Mouse (Mus musculus) spleen, postnatal 10 days (tissue): ENCODE measurements around the gene Ptdss2.
A peak's percentile ranks its signal among the peaks of the same experiment; 100 is the strongest.

Source experiments
- DNase-seq, 2 experiments: peaks; one replicate each; pipeline ENCODE4 v3.0.0; 2021 to 2022; ENCODE audit warnings: low spot score in 2 of 2

Ptdss2 gene

DNA sequence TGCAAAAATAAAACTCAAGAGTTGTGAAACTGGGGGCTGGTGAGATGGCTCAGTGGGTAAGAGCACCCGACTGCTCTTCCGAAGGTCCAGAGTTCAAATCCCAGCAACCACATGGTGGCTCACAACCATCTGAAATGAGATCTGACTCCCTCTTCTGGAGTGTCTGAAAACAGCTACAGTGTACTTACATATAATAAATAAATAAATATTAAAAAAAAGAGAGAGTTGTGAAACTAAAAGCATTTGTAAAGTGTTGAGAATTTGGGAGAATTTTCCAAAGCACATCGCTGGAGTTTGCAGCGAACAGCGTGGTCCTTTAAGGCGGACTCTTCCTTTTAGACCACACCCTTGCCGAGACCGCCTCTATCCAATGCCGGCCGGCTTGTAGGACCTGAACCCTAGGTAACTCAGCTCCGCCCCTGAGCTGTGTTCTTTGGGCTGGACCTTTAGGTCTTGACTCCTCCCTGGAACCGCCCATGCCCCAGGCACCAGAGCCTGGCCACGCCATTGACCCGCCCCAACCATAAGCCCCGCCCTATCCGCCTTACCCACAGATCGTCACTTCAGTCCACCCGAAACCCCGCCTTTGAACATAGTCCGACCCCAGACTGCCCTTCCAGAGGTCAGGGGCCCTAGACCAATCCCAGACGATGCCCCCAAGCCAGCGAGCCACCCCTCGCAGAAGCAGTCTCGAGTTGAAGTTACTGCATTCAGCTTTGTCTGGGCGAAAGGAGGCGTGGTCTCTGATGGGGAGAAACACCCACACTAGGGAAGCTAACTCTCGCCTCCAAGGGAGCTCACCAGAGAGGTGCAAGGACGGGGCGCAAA is 721 bp downstream of the Ptdss2 start:
- DNase-seq, result peak; percentile 96 to 98

- DNase-seq, result no peak
Measured at GRCm38 (mm10) chr7:141123517-141123856, 1.3 kb downstream of the Ptdss2 start.

DNA sequence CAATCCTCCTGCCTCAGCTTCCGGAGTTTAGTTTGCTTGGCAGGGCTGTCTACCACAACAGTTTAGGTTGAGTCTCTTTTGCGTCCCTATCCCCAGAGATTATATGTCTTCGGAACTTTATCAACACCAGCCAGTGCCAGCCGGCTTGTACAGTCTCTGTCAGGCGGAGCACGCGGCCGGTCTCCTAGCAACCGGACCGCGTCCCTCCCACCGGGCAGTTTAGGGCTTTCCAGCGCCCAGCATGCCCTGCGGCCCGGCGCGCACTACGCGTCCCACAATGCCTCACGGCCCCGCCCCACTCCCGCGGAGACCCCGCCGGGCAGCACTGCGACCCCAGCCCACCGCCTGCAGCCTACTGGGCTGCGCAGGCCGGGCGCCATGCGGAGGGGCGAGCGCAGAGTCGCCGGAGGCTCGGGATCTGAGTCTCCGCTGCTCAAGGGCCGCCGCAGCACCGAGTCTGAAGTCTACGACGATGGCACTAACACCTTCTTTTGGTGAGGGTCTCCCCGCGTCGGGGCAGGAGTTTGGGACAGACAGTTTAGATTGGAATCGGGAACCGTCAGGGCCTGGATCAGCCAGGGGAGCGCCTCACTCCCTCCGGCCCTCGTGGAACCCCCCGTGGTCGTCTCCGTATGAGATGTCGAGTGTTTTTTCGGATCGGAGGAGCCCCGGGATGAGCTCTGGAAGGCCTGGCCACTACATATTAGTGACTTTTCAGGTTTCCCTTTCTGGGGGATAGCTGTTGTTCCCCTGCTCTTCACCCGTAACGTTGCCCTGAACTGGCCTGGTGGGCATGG is 9.0 kb downstream of the Ptdss2 start:
- peak; percentile 92 to 96 for DNase-seq

GRCm38 (mm10) chr7:141131904-141132755 is 9.9 kb downstream of the Ptdss2 start:
- DNase-seq, result peak; percentile 67

- DNase-seq, result no peak
Measured at GRCm38 (mm10) chr7:141141326-141141725, 19.1 kb downstream of the Ptdss2 start.

DNA sequence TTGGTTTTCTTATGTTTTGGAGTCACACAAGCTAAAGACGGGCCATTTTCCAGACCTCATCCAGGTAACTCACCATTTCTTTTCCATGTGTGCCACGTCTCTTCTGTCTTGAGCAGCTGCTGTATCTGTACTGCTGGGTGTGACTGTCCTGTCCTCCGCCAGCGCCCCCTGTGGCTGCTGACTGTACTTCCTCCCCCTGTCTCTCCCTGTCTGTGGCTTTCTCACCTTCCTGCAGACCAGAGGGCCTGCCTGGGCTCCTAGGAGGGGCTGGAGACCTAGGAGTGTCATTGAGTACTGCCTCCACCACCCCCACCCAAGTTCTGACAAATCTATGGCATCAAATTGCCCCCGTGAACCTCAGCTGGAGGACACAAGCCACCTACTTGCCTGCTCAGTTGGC is 20.9 kb downstream of the Ptdss2 start:
- peak; percentile 57 to 86 for DNase-seq

DNA sequence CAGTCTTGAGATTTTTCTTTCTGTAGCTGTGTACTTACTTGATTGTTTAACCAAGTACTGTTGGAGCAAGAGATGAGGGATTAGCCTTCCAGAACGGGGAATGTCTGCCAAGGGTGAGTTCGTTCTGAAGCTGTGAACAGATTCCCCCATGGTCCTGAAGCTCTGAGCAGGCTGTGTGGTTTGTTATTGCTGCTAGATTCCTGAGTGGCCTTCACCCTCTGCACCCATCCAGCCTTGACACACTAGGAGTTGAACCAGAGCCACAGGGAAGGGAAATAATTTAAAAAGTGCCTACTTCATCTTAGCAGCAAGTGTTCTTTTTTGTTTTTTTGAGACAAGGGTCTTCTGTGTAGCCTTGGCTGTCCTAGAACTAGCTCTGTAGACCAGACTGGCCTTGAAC is 21.7 kb downstream of the Ptdss2 start:
- no peak for DNase-seq

DNA sequence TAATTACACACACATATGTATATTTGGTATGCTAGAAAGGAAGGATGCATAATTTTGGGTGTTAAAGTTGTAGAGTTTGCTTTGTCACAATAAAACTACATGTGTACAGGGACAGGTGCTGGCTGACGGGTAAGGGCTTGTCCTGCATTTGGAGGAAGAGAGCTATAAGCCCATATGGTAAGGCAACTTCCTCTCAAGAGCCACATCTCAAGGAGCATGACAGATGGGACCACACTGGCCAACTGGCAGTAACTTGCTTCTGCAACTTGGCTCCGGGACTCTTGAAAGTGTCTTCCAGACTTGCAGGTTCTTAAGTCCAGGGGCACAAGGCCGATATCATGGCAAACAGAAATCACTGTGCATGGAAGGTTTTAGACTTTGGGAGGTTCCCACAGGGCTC is 22.5 kb downstream of the Ptdss2 start:
- DNase-seq, result no peak

GRCm38 (mm10) chr7:141145403-141145802 is 23.2 kb downstream of the Ptdss2 start:
- DNase-seq, result no peak

DNA sequence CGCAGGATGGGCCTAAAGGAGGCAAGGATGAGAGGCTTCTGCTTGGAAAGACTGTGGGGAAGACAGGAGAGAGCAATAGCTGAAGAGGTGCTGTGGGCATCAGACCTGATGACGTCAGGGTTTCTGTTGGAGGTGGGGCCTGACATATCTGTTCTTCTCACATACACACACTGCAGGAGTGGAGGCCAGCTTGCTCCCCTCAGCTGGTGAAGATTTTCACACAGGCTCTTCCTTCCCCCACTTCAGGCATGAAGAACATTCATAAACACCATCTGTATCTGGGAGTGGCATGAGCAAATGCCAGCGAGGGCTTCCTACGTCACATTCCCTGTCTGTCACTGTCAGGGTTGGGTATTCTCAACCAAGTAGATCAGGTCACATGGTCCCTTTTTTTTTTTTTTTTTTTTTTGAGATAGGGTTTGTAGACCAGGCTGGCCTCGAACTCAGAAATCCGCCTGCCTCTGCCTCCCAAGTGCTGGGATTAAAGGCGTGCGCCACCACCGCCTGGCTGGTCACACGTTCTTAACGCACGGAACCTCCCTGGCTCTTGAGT is 23.9 kb downstream of the Ptdss2 start:
- DNase-seq, result peak in 1 of 2 experiments; percentile 47

DNA sequence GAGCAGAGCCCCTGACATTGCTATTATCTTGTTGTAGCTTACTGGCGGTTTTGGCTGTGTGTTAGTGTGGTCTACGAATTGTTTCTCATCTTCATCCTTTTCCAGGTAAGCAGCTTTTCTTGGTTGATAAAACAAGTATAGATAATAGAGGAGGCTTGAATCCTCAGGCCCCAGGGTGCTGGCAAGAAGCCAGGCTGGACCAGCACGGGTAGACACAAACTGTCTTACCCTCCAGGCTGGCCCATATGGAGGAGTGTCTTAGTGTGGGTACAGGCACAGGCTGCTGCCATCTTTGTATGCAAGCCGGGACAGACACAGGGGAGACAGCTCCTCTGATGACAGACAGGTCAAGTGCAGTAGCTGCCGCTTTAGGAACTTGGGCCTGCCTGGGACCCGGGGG is 24.9 kb downstream of the Ptdss2 start:
- no peak for DNase-seq

DNA sequence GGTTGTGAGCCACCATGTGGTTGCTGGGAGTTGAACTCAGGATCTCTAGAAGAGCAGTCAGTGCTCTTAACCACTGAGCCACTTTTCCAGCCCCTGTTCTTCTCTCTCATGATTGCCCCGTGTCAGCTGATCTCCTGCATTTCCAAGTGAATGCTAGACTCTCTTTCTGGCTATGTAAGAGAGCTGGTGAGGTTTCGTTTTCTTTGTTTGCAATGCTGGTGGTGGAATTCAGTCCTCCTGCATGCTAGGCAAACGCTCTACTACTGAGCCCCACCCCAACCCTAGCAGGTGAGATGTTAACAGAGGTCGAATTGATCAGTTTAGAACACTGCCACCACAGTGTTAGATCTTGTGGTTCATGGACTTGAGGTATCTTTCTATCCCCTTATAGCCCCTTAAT is 26.5 kb downstream of the Ptdss2 start:
- DNase-seq, result no peak

DNA sequence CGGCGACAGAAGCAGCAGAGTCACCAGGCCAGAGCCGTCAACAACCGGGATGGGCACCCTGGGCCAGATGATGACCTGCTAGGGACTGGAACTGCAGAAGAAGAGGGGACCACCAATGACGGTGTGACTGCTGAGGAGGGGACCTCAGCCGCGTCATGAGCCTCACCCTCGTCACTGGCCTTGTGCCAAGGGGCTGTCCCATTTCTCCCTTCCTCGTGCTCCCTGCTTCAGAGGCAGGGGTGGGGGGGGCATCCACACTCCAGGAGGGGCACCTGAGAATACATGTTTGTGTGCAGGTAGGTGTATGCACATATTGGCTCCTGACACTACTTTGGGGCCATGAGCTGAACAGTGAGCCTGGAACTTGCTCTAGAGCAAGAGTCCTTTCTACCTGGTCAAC is 33.2 kb downstream of the Ptdss2 start:
- DNase-seq, result peak in 1 of 2 experiments; percentile 21

DNA sequence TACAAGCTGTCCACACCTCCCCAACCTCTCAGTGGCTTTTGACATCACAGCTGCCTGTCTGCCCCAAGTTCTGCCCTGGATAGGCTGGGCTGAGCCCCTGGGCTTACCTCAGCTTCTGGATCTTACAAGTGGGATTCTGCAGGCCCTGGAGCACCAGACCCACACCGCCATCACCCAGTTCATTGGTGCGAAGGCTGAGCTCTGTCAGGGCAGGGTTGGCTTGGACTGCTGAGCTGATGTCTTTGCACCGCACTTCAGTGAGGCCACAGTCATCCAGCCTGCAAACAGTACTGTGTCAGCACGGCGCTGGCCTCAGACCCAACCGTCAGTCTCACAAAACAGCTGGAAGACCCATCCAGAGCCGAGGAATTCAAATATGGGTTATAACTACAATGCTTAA is 42.2 kb downstream of the Ptdss2 start:
- no peak for DNase-seq

DNA sequence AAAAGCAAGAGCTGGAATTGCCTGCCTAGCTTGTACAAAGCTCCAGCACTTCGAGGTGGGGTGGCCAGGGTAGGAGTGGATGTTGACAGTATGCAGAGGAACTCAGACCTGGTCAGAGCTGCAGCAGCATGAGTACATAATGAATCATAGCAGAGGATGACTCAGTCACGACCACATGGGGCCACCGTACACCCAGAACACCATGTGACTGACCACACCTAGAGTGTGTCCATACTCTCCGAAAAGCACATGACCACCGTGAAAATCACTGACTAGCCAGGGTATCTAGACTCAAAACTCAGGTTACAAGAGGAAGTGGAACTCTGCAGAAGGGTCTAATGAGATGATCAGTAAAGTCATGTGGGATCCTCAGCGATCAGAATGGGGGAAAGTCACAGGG is 42.7 kb downstream of the Ptdss2 start:
- no peak for DNase-seq

DNA sequence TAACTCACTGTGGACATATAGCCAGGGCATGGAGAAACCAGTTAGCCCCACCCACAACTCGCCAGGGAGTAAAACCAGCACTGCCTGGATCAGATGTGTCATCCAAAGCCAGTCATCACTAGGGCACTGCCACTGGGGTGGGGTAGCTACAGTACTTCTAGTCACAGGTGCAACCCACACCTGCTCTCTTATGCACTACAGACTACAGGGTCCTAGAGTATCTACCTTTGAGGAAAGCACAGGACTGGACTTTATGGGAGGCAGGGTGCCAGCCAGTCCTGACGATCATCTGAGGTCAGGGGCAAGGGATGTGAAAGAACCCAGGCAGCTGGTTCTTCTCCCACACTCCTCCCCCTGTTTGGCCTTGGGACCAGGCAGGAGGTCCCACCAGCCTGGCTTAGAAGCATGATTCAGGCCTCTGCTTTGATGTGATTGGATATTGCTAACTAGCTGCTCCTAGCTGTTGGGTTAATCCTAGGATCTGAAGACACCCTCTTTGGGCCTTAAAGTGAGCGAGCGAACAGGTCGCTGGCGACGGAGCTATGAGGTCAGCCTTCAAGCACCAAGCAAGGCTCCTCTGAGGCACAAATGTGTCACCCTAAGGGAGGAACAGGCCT is 45.8 kb downstream of the Ptdss2 start:
- DNase-seq, result peak in 1 of 2 experiments; percentile 62

DNA sequence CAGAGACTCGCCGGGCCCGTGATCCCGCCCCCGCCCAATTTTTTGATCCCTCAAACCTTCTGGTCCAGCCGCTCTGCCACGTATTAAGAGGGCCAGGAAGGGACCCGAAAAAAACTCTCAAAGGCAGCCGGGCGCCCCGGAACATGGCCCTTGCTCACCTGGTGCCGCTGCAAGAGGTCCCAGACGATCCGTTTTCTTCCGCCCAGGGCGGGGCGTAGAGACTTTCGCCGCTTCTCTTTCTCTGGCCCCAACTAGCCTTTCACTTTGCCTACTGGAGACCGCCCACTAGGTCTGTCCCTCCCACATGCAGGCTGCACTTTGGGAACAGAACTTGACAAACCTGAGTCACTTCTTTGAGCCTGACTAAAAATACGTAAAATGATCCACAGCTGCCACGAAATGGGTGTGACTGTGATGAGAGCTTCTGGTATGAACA is 46.4 kb downstream of the Ptdss2 start:
- peak; percentile 67 to 80 for DNase-seq

GRCm38 (mm10) chr7:141169300-141169699 is 47.1 kb downstream of the Ptdss2 start:
- DNase-seq, result no peak

- DNase-seq, result no peak
Measured at GRCm38 (mm10) chr7:141169866-141170265, 47.7 kb downstream of the Ptdss2 start.

DNA sequence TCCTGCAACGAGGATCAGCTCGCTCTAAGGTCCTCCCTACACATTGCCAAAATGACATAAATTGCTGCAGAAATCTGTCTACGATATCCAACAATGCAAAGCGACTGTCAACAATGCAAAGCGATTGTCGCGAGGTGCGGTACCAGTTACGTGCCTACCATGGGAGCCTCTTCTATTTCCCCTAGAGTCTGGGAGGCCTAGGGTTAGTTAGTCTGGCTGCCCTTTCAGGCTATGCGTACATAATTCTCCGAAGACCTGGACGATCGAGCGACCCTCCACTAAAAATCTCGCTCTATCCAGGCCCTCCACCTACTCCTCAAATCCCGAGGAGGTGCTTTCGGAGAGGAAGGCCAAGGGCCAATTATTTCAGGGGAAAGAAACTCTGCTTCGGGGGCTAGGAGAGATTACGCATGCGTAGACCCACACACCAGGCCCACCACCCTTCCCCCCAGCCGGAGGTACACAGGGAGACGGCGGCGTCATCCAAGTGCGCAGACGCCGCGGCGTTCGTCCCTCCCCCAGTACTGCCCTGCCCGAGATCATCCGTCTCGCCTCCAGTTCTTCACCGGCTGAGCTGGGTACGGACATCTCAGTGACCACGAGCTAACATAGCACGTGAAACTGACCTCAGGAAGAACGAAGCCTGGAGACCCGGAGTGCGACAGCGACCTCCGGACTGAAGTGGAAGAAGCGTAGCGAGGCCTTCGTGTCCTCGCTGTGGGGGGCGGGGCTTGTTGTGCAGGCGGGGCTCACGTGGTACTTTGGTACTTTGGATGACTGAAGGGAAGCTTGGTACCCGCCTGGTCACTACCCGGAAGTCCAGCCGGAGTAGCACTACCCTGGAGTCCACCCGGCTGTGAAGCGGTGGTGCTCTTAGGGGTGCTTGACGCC is 50.2 kb downstream of the Ptdss2 start, which contains the start of gene Rnh1:
Gene Rnh1 (minus strand): TSS at position 742 of the 891 bp plus-strand sequence.
- peak; percentile 85 to 92 for DNase-seq
